Mouse (Mus musculus) adrenal gland, postnatal 10 days (tissue): ENCODE measurements around the gene Hyal2. TPM values are rescaled to one million over a fixed set of nuclear protein-coding genes. Genes with fewer than 3 reads are reported as not detected.

ENCODE experiments used
- DNase-seq: peaks from one replicate; pipeline ENCODE4 v3.0.0; 2021; ENCODE audit warnings: mixed read lengths
- total RNA-seq, 2 experiments: library from RNA; stranded (reverse); gene quantifications; 2 replicates each; pipeline ENCODE4 v1.2.3; 2021

The Hyal2 gene
- total RNA-seq, 2 experiments from 2014 or later = 40.2 to 47.6 TPM

GRCm38 (mm10) chr9:107590058-107590772 is 22.5 kb downstream of the Hyal2 start:
- no peak for DNase-seq

- DNase-seq = no peak
Observed at GRCm38 (mm10) chr9:107590773-107591060, 23.0 kb downstream of the Hyal2 start.

- no peak for DNase-seq
Observed at GRCm38 (mm10) chr9:107593101-107593976, 25.6 kb downstream of the Hyal2 start.

- no peak for DNase-seq
Observed at GRCm38 (mm10) chr9:107594281-107595062, 26.7 kb downstream of the Hyal2 start.

GRCm38 (mm10) chr9:107596619-107597569 is 29.1 kb downstream of the Hyal2 start:
- DNase-seq = no peak

GRCm38 (mm10) chr9:107598385-107598784 is 30.6 kb downstream of the Hyal2 start:
- DNase-seq = no peak

GRCm38 (mm10) chr9:107599433-107599832 is 31.7 kb downstream of the Hyal2 start:
- DNase-seq = no peak

GRCm38 (mm10) chr9:107599842-107600241 is 32.1 kb downstream of the Hyal2 start:
- DNase-seq = no peak

GRCm38 (mm10) chr9:107600745-107601144 is 33.0 kb downstream of the Hyal2 start:
- DNase-seq = no peak

- no peak for DNase-seq
Observed at GRCm38 (mm10) chr9:107601275-107601674, 33.5 kb downstream of the Hyal2 start.

- peak; percentile 98 for DNase-seq
Observed at GRCm38 (mm10) chr9:107602068-107602648, 34.4 kb downstream of the Hyal2 start.

- DNase-seq = no peak
Observed at GRCm38 (mm10) chr9:107603251-107603650, 35.5 kb downstream of the Hyal2 start.

GRCm38 (mm10) chr9:107605041-107605661 is 37.4 kb downstream of the Hyal2 start:
- peak; percentile 70 for DNase-seq

- no peak for DNase-seq
Observed at GRCm38 (mm10) chr9:107606591-107606990, 38.8 kb downstream of the Hyal2 start.

- DNase-seq = no peak
Observed at GRCm38 (mm10) chr9:107607036-107607435, 39.3 kb downstream of the Hyal2 start.

GRCm38 (mm10) chr9:107607653-107608245 is 40.0 kb downstream of the Hyal2 start:
- no peak for DNase-seq

GRCm38 (mm10) chr9:107608741-107609432 is 41.1 kb downstream of the Hyal2 start, which contains the start of gene Sema3b:
Gene Sema3b, minus strand, starts transcription at chr9:107609229.
- DNase-seq = no peak

- no peak for DNase-seq
Observed at GRCm38 (mm10) chr9:107609433-107609830, 41.7 kb downstream of the Hyal2 start.

GRCm38 (mm10) chr9:107611456-107612190 is 43.9 kb downstream of the Hyal2 start:
- DNase-seq = no peak
